ENCODE assay signal across 8 mouse cellular contexts in genomic region chr9:119352060-119352459, GRCm38 (mm10). TPM values are rescaled to one million over a fixed set of nuclear protein-coding genes. Genes with fewer than 3 reads are reported as not detected.
DNase-seq lines count a peak whose midpoint lies in the region; ATAC-seq and TF ChIP-seq lines count a peak whose summit lies in the region.

No protein-coding gene starts in this region.

- H3K27ac ChIP-seq in intestine, embryonic 14.5 days (ENCODE audit: low read depth), result no peak overlapping the region
- no peak overlapping the region for H3K27ac ChIP-seq in midbrain, embryonic 10.5 days (replicated peaks)
- H3K27ac ChIP-seq in small intestine, adult 2 months (ENCODE audit: insufficient read depth, low read depth, low read length), result no peak overlapping the region

- no peak for TF ChIP-seq POLR2A in small intestine, adult 2 months (IDR thresholded peaks at IDR 0.05; ENCODE audit: low read depth, low read length)

- no peaks in the 10 kb centered on the region for H3K9me3 ChIP-seq in intestine, embryonic 14.5 days (ENCODE audit: control insufficient read depth, low read length)
- H3K9me3 ChIP-seq in midbrain, embryonic 10.5 days (replicated peaks), result no peaks in the 10 kb centered on the region

- WGBS in intestine, embryonic 14.5 days, result 28% methylated on average over 4 of the region's 4 CpGs
- 24% methylated on average over 4 of the region's 4 CpGs for WGBS in midbrain, embryonic 10.5 days
- 25% methylated on average over 4 of the region's 4 CpGs for WGBS in small intestine, adult 2 months

- H3K36me3 ChIP-seq in intestine, embryonic 14.5 days (ENCODE audit: control insufficient read depth, insufficient read depth, low read length), result peaks cover 38% of the 10 kb centered on the region
- H3K36me3 ChIP-seq in midbrain, embryonic 10.5 days, result peaks cover 42% of the 10 kb centered on the region
- H3K36me3 ChIP-seq in small intestine, adult 2 months (ENCODE audit: control insufficient read depth, insufficient read depth, low read length), result peaks cover 34% of the 10 kb centered on the region

- H3K27me3 ChIP-seq in intestine, embryonic 14.5 days (replicated peaks; ENCODE audit: control insufficient read depth, insufficient read depth, low read length), result no peaks in the 10 kb centered on the region
- no peaks in the 10 kb centered on the region for H3K27me3 ChIP-seq in midbrain, embryonic 10.5 days (ENCODE audit: low read depth, poor library complexity, severe bottlenecking)
- H3K27me3 ChIP-seq in small intestine, adult 2 months (ENCODE audit: control insufficient read depth, insufficient read depth, low read length), result no peaks in the 10 kb centered on the region

- H3K9ac ChIP-seq in intestine, embryonic 14.5 days (ENCODE audit: low read length), result no peak overlapping the region

- intact Hi-C loops in gastrocnemius, postnatal 36 days (cut with DNase I), result loop anchor here (1.0 to 5.0 kb wide), 2 partner anchors 105 to 196 kb away; no protein-coding TSS in a partner anchor
- intact Hi-C loops in left cerebral cortex, postnatal 36 days (cut with DNase I), result no loop called here

- DNase-seq in adrenal gland, adult 18-20 months (ENCODE audit: low spot score in 2 of 2), result peak; percentile 80 to 85
- DNase-seq in gastrocnemius, postnatal 36 days, result peak; percentile 72 to 74
- DNase-seq in intestine, embryonic 14.5 days (ENCODE audit: low spot score), result peak; percentile 89
- peak; percentile 46 to 56 for DNase-seq in left cerebral cortex, postnatal 36 days (ENCODE audit: low spot score in 2 of 2)
- DNase-seq in midbrain, embryonic 10.5 days (ENCODE audit: low spot score), result peak; percentile 80
- peak; percentile 81 for DNase-seq in yolk sac, embryonic 10.5 days (ENCODE audit: low spot score)

- peak; percentile 98 for ATAC-seq in common myeloid progenitor, adult 5-6 weeks (replicated peaks; ENCODE audit: low read depth, poor library complexity, severe bottlenecking)
- peak; percentile 73 for ATAC-seq in intestine, embryonic 14.5 days (replicated peaks; ENCODE audit: low FRiP score, low TSS enrichment, low read depth)

- H3K4me2 ChIP-seq in intestine, embryonic 14.5 days (ENCODE audit: low read length), result no peak overlapping the region

- H3K4me3 ChIP-seq in intestine, embryonic 14.5 days (ENCODE audit: low read depth, low read length), result no peak overlapping the region
- H3K4me3 ChIP-seq in midbrain, embryonic 10.5 days, result no peak overlapping the region
- H3K4me3 ChIP-seq in small intestine, adult 2 months (ENCODE audit: low read depth, low read length), result no peak overlapping the region

- no peaks in the 10 kb centered on the region for H3K4me1 ChIP-seq in intestine, embryonic 14.5 days (replicated peaks; ENCODE audit: control insufficient read depth, insufficient read depth, low read length)
- H3K4me1 ChIP-seq in midbrain, embryonic 10.5 days, result no peaks in the 10 kb centered on the region; the same call in 1 of the 2 replicates
- H3K4me1 ChIP-seq in small intestine, adult 2 months (ENCODE audit: control insufficient read depth, insufficient read depth, insufficient read length, low read length), result no peaks in the 10 kb centered on the region

- TF ChIP-seq CTCF in small intestine, adult 2 months (IDR thresholded peaks at IDR 0.05; ENCODE audit: extremely low read depth, insufficient read length, insufficient replicate concordance, low read depth, low read length), result peak; percentile 78

RNA-seq across cellular contexts. Expression of gene Xylb, which starts 5.1 kb away (rescaled TPM):
- 1 to 10 TPM; 1.1 TPM for total RNA-seq in adrenal gland, adult 18-20 months (2021)
- total RNA-seq in common myeloid progenitor, adult 5-6 weeks (2017), result 5.3 TPM in 2 replicates
- total RNA-seq in gastrocnemius, postnatal 36 days (2021), result under 1 TPM in 1 of 2 experiments, not detected in 1; 0.37 TPM
- 11.2 and 12.5 TPM in 2 replicates for polyA plus RNA-seq in intestine, embryonic 14.5 days (2014; fragmentation: Nextera tagmentation; extraction: Ambion mirVana)
- 1 to 10 TPM; 3.9 to 4.0 TPM for total RNA-seq in left cerebral cortex, postnatal 36 days (2021)
- polyA plus RNA-seq in midbrain, embryonic 10.5 days (2016; fragmentation: Nextera tagmentation; extraction: Ambion mirVana), result 6.9 and 7.7 TPM in 2 replicates
- 8.0 and 8.9 TPM in 2 replicates for polyA plus RNA-seq in small intestine, adult 2 months (2012; rRNA removed)

RNA-seq across cellular contexts. Expression of gene Myd88, which starts 10.8 kb away (rescaled TPM):
- total RNA-seq in adrenal gland, adult 18-20 months (2021), result 10 to 100 TPM; 28.0 to 30.3 TPM
- total RNA-seq in common myeloid progenitor, adult 5-6 weeks (2017), result 13.9 and 18.7 TPM in 2 replicates
- 1 to 10 TPM; 4.1 to 5.0 TPM for total RNA-seq in gastrocnemius, postnatal 36 days (2021)
- polyA plus RNA-seq in intestine, embryonic 14.5 days (2014; fragmentation: Nextera tagmentation; extraction: Ambion mirVana), result 30.3 and 32.3 TPM in 2 replicates
- 1 to 10 TPM; 6.2 to 6.5 TPM for total RNA-seq in left cerebral cortex, postnatal 36 days (2021)
- polyA plus RNA-seq in midbrain, embryonic 10.5 days (2016; fragmentation: Nextera tagmentation; extraction: Ambion mirVana), result 7.5 and 8.2 TPM in 2 replicates
- polyA plus RNA-seq in small intestine, adult 2 months (2012; rRNA removed), result 14.4 and 25.2 TPM in 2 replicates

RNA-seq across cellular contexts. Expression of gene Acaa1a, which starts 12.6 kb away (rescaled TPM):
- 100 to 1,000 TPM; 119 to 124 TPM for total RNA-seq in adrenal gland, adult 18-20 months (2021)
- total RNA-seq in common myeloid progenitor, adult 5-6 weeks (2017), result 20.1 and 23.1 TPM in 2 replicates
- total RNA-seq in gastrocnemius, postnatal 36 days (2021), result 10 to 100 TPM; 35.4 to 38.2 TPM
- 87.7 and 89.4 TPM in 2 replicates for polyA plus RNA-seq in intestine, embryonic 14.5 days (2014; fragmentation: Nextera tagmentation; extraction: Ambion mirVana)
- 10 to 100 TPM; 73.1 to 79.8 TPM for total RNA-seq in left cerebral cortex, postnatal 36 days (2021)
- polyA plus RNA-seq in midbrain, embryonic 10.5 days (2016; fragmentation: Nextera tagmentation; extraction: Ambion mirVana), result 75.5 and 82.4 TPM in 2 replicates
- polyA plus RNA-seq in small intestine, adult 2 months (2012; rRNA removed), result 389 and 776 TPM in 2 replicates

RNA-seq across cellular contexts. Expression of gene Slc22a14, which starts 13.3 kb away (rescaled TPM):
- total RNA-seq in adrenal gland, adult 18-20 months (2021), result not detected
- not detected in 2 replicates for total RNA-seq in common myeloid progenitor, adult 5-6 weeks (2017)
- not detected for total RNA-seq in gastrocnemius, postnatal 36 days (2021)
- polyA plus RNA-seq in intestine, embryonic 14.5 days (2014; fragmentation: Nextera tagmentation; extraction: Ambion mirVana), result 0.11 and 0.16 TPM in 2 replicates
- not detected for total RNA-seq in left cerebral cortex, postnatal 36 days (2021)
- not detected in 2 replicates for polyA plus RNA-seq in midbrain, embryonic 10.5 days (2016; fragmentation: Nextera tagmentation; extraction: Ambion mirVana)
- polyA plus RNA-seq in small intestine, adult 2 months (2012; rRNA removed), result not detected in 2 replicates

RNA-seq across cellular contexts. Expression of gene Oxsr1, which starts 29.8 kb away (rescaled TPM):
- total RNA-seq in adrenal gland, adult 18-20 months (2021), result 10 to 100 TPM; 30.7 to 35.3 TPM
- 35.4 and 35.5 TPM in 2 replicates for total RNA-seq in common myeloid progenitor, adult 5-6 weeks (2017)
- total RNA-seq in gastrocnemius, postnatal 36 days (2021), result 10 to 100 TPM; 48.4 to 51.0 TPM
- 16.2 and 17.6 TPM in 2 replicates for polyA plus RNA-seq in intestine, embryonic 14.5 days (2014; fragmentation: Nextera tagmentation; extraction: Ambion mirVana)
- total RNA-seq in left cerebral cortex, postnatal 36 days (2021), result 10 to 100 TPM; 28.9 to 33.6 TPM
- 14.4 and 15.0 TPM in 2 replicates for polyA plus RNA-seq in midbrain, embryonic 10.5 days (2016; fragmentation: Nextera tagmentation; extraction: Ambion mirVana)
- polyA plus RNA-seq in small intestine, adult 2 months (2012; rRNA removed), result 5.6 and 11.5 TPM in 2 replicates
